Mouse (Mus musculus) liver, embryonic 14.5 days (tissue): ENCODE data around the gene Fam83e.

Source experiments
- CTCF ChIP-seq: IDR thresholded peaks from 2 replicates; pipeline ENCODE4 v1.5.1; 2016; ENCODE audit warnings: antibody characterized with exemption, low read depth, control low read depth
- EP300 ChIP-seq: IDR thresholded peaks from 2 replicates; pipeline ENCODE4 v1.6.1; 2016; ENCODE audit warnings: antibody characterized with exemption, low read depth

GRCm38 (mm10) chr7:45744387-45744786 is 23.4 kb downstream of the Fam83e start:
- TF ChIP-seq CTCF (no peak), EP300 (no peak)
